Mouse (Mus musculus): ENCODE measurements at regions not wholly inside any gene's neighbourhood (a gene's known extent, or its start where the extent isn't known, plus 50 kb on each side); places are given as distances from the start of the nearest gene placed in this dataset.

- no peak for ATAC-seq (ENCODE audit: low FRiP score, low TSS enrichment)
These were observed 54.0 kb upstream of the Usp47 start for GRCm38 (mm10) chr7:111969198-111969887.

DNA sequence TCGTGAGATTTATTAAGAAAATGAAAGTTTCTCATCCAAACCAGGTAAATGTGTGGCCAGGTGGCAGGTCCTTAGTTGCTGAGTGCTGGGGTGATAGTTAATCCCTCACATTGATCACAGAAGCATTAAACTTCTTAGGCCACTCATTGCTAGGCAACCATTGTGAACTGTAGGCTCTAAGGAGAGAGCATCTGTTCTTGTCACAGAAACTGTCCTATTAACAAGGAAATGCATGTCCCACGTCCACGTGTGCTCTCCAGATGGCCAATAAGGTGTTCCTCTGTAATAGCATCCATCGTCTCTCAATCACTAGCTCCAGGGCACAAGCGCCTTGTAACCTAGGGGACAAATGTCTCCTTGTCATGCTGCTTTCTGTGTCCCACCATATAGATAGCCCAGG, 55.0 kb upstream of the Usp47 start:
- no peak for DNase-seq
- no peak for ATAC-seq (ENCODE audit: low FRiP score, low TSS enrichment)
- no peaks in the 10 kb centered on the region for H3K27me3 ChIP-seq (ENCODE audit: control insufficient read depth, insufficient read depth, low read length)
- H3K4me3 ChIP-seq (replicated peaks; ENCODE audit: low read depth, low read length) = no peak overlapping the region
- H3K4me1 ChIP-seq (ENCODE audit: control insufficient read depth, insufficient read depth, low read length) = no peaks in the 10 kb centered on the region
- H3K36me3 ChIP-seq (ENCODE audit: control insufficient read depth, insufficient read depth, low read length) = no peaks in the 10 kb centered on the region
- H3K9ac ChIP-seq (replicated peaks; ENCODE audit: low read length) = no peak overlapping the region
- no peak overlapping the region for H3K4me2 ChIP-seq (ENCODE audit: low read length)
- no peaks in the 10 kb centered on the region for H3K9me3 ChIP-seq (ENCODE audit: control insufficient read depth, low read length)
- WGBS = 37% methylated on average over 5 of the region's 5 CpGs
- no peak overlapping the region for H3K27ac ChIP-seq (replicated peaks; ENCODE audit: low read depth, low read length)

More at GRCm38 (mm10) chr7:111969198-111969887, 54.0 kb upstream of the Usp47 start:
- 50% methylated on average over 4 of the region's 4 CpGs for WGBS
- Histone ChIP-seq H3K9ac (replicated peaks; ENCODE audit: low read length) (no peak overlapping the region), H3K27me3 (ENCODE audit: control insufficient read depth, insufficient read depth, low read length) (no peaks in the 10 kb centered on the region), H3K4me3 (replicated peaks; ENCODE audit: low read depth, low read length) (no peak overlapping the region), H3K4me2 (ENCODE audit: low read length) (no peak overlapping the region), H3K4me1 (ENCODE audit: control insufficient read depth, insufficient read depth, low read length) (no peaks in the 10 kb centered on the region), H3K36me3 (ENCODE audit: control insufficient read depth, insufficient read depth, low read length) (no peaks in the 10 kb centered on the region), H3K27ac (replicated peaks; ENCODE audit: low read depth, low read length) (no peak overlapping the region), H3K9me3 (ENCODE audit: control insufficient read depth, low read length) (no peaks in the 10 kb centered on the region)
- DNase-seq = peak; percentile 92

- Histone ChIP-seq H3K27ac (replicated peaks; ENCODE audit: low read depth, low read length) (no peak overlapping the region), H3K4me3 (replicated peaks; ENCODE audit: low read depth, low read length) (no peak overlapping the region), H3K9me3 (ENCODE audit: control insufficient read depth, low read length) (no peaks in the 10 kb centered on the region), H3K4me1 (ENCODE audit: control insufficient read depth, insufficient read depth, low read length) (no peaks in the 10 kb centered on the region), H3K36me3 (ENCODE audit: control insufficient read depth, insufficient read depth, low read length) (no peaks in the 10 kb centered on the region), H3K27me3 (ENCODE audit: control insufficient read depth, insufficient read depth, low read length) (no peaks in the 10 kb centered on the region), H3K4me2 (ENCODE audit: low read length) (no peak overlapping the region), H3K9ac (replicated peaks; ENCODE audit: low read length) (no peak overlapping the region)
- ATAC-seq (ENCODE audit: low FRiP score, low TSS enrichment) (no peak), DNase-seq (no peak)
- WGBS = 87% methylated on average over 3 of the region's 3 CpGs
These were observed 56.6 kb upstream of the Usp47 start for GRCm38 (mm10) chr7:111966716-111967115.

- Histone ChIP-seq H3K4me1 (ENCODE audit: control insufficient read depth, insufficient read depth, low read length) (no peaks in the 10 kb centered on the region), H3K36me3 (ENCODE audit: control insufficient read depth, insufficient read depth, low read length) (no peaks in the 10 kb centered on the region), H3K27me3 (ENCODE audit: control insufficient read depth, insufficient read depth, low read length) (no peaks in the 10 kb centered on the region), H3K4me2 (ENCODE audit: low read length) (no peak overlapping the region), H3K4me3 (replicated peaks; ENCODE audit: low read depth, low read length) (no peak overlapping the region), H3K27ac (replicated peaks; ENCODE audit: low read depth, low read length) (no peak overlapping the region), H3K9ac (replicated peaks; ENCODE audit: low read length) (no peak overlapping the region), H3K9me3 (ENCODE audit: control insufficient read depth, low read length) (no peaks in the 10 kb centered on the region)
- no peak for ATAC-seq (ENCODE audit: low FRiP score, low TSS enrichment)
- peak; percentile 28 for DNase-seq
- WGBS = 85% methylated on average over 1 of the region's 1 CpGs
These were observed 59.3 kb upstream of the Usp47 start for GRCm38 (mm10) chr7:111963969-111964368.

DNA sequence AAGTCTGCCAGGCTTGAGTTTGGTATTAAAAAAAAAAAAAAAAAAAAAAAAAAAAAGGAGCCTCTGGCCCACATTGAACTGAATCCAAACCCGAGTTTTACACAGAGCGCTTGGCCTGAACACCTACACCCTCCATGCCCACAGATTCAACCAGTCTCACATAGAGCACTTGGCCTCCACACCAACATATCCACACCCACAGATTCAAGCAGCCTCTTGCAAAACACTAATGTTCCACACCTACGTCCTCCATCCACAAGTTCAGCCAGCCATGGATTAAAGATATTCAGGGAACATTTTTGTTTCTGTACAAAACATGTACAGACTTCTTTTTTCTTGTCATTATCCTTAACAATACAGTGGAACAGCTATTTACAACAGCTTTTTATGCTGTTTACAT, 63.3 kb upstream of the Usp47 start:
- 88% methylated on average over 3 of the region's 3 CpGs for WGBS
- no peaks in the 10 kb centered on the region for H3K27me3 ChIP-seq (ENCODE audit: control insufficient read depth, insufficient read depth, low read length)
- no peak overlapping the region for H3K4me2 ChIP-seq (ENCODE audit: low read length)
- no peaks in the 10 kb centered on the region for H3K36me3 ChIP-seq (ENCODE audit: control insufficient read depth, insufficient read depth, low read length)
- H3K9me3 ChIP-seq (ENCODE audit: control insufficient read depth, low read length) = no peaks in the 10 kb centered on the region
- no peak for DNase-seq
- no peak overlapping the region for H3K27ac ChIP-seq (replicated peaks; ENCODE audit: low read depth, low read length)
- no peak overlapping the region for H3K4me3 ChIP-seq (replicated peaks; ENCODE audit: low read depth, low read length)
- no peak for ATAC-seq (ENCODE audit: low FRiP score, low TSS enrichment)
- no peaks in the 10 kb centered on the region for H3K4me1 ChIP-seq (ENCODE audit: control insufficient read depth, insufficient read depth, low read length)
- no peak overlapping the region for H3K9ac ChIP-seq (replicated peaks; ENCODE audit: low read length)

GRCm38 (mm10) chr7:111956671-111957070, 66.6 kb upstream of the Usp47 start:
- H3K36me3 ChIP-seq (ENCODE audit: control insufficient read depth, insufficient read depth, low read length) = no peaks in the 10 kb centered on the region
- H3K27me3 ChIP-seq (ENCODE audit: control insufficient read depth, insufficient read depth, low read length) = no peaks in the 10 kb centered on the region
- WGBS = 69% methylated on average over 2 of the region's 2 CpGs
- no peak overlapping the region for H3K4me2 ChIP-seq (ENCODE audit: low read length)
- no peak overlapping the region for H3K27ac ChIP-seq (replicated peaks; ENCODE audit: low read depth, low read length)
- H3K4me1 ChIP-seq (ENCODE audit: control insufficient read depth, insufficient read depth, low read length) = no peaks in the 10 kb centered on the region
- H3K9ac ChIP-seq (replicated peaks; ENCODE audit: low read length) = no peak overlapping the region
- ATAC-seq (ENCODE audit: low FRiP score, low TSS enrichment) = no peak
- no peak for DNase-seq
- H3K4me3 ChIP-seq (replicated peaks; ENCODE audit: low read depth, low read length) = no peak overlapping the region
- no peaks in the 10 kb centered on the region for H3K9me3 ChIP-seq (ENCODE audit: control insufficient read depth, low read length)

GRCm38 (mm10) chr7:111939631-111940030, 83.7 kb upstream of the Usp47 start:
- ATAC-seq (ENCODE audit: low FRiP score, low TSS enrichment) = no peak
- 90% methylated on average over 4 of the region's 4 CpGs for WGBS
- H3K9me3 ChIP-seq (ENCODE audit: control insufficient read depth, low read length) = no peaks in the 10 kb centered on the region

DNA sequence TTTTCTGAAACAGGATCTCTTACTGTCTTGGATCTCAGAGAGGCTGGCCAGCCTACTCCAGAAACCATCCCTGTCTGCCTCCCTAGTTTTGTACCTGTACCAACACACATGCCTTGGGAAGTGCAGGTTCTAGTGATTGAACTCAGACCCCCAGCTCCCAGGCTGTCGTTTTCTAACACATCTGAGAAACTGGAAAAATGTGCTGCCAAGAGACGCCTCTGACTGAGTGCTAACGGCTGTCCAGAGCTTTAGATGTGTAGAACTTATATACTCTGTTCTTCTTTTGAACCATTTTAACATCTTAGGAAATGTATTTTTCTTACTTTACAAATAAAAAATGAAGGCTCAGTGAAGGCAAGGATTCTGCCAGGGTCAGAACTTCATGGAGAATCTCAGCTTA, 85.8 kb upstream of the Usp47 start:
- WGBS = 89% methylated on average over 3 of the region's 3 CpGs
- no peak overlapping the region for H3K4me2 ChIP-seq (ENCODE audit: low read length)
- H3K27me3 ChIP-seq (ENCODE audit: control insufficient read depth, insufficient read depth, low read length) = no peaks in the 10 kb centered on the region

More at GRCm38 (mm10) chr7:111939631-111940030, 83.7 kb upstream of the Usp47 start:
- no peaks in the 10 kb centered on the region for H3K27me3 ChIP-seq (ENCODE audit: control insufficient read depth, insufficient read depth, low read length)
- no peak overlapping the region for H3K27ac ChIP-seq (replicated peaks; ENCODE audit: low read depth, low read length)
- H3K4me1 ChIP-seq (ENCODE audit: control insufficient read depth, insufficient read depth, low read length) = no peaks in the 10 kb centered on the region
- H3K9ac ChIP-seq (replicated peaks; ENCODE audit: low read length) = no peak overlapping the region
- H3K36me3 ChIP-seq (ENCODE audit: control insufficient read depth, insufficient read depth, low read length) = no peaks in the 10 kb centered on the region
- no peak overlapping the region for H3K4me2 ChIP-seq (ENCODE audit: low read length)
- DNase-seq = no peak
- no peak overlapping the region for H3K4me3 ChIP-seq (replicated peaks; ENCODE audit: low read depth, low read length)

DNA sequence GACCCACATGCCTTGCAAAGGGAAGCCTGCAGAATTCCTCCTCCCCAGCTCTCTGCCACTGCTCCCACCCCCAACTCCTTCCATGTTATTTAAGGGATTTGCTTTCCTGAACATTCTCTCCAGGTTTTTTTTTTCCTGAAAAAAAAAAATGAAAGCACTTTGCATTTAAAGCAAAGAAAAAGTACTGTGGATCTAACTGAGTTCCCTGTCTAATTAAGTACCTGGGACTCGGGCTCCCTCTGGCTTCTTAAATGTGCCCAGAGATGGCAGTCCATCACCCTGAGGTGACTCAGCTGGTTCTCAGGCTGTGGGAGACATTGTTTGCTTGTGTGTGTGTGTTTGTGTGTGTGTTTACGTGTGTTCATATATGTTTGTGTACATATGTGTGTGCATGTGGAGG, 86.2 kb upstream of the Usp47 start:
- Histone ChIP-seq H3K4me1 (ENCODE audit: control insufficient read depth, insufficient read depth, low read length) (no peaks in the 10 kb centered on the region), H3K9me3 (ENCODE audit: control insufficient read depth, low read length) (no peaks in the 10 kb centered on the region), H3K9ac (replicated peaks; ENCODE audit: low read length) (no peak overlapping the region), H3K27me3 (ENCODE audit: control insufficient read depth, insufficient read depth, low read length) (no peaks in the 10 kb centered on the region), H3K27ac (replicated peaks; ENCODE audit: low read depth, low read length) (no peak overlapping the region), H3K4me2 (ENCODE audit: low read length) (no peak overlapping the region), H3K4me3 (replicated peaks; ENCODE audit: low read depth, low read length) (no peak overlapping the region), H3K36me3 (ENCODE audit: control insufficient read depth, insufficient read depth, low read length) (no peaks in the 10 kb centered on the region)
- DNase-seq (no peak), ATAC-seq (ENCODE audit: low FRiP score, low TSS enrichment) (no peak)
- WGBS = 84% methylated on average over 2 of the region's 2 CpGs

More for the DNA sequence above, 85.8 kb upstream of the Usp47 start:
- Histone ChIP-seq H3K9me3 (ENCODE audit: control insufficient read depth, low read length) (no peaks in the 10 kb centered on the region), H3K4me3 (replicated peaks; ENCODE audit: low read depth, low read length) (no peak overlapping the region), H3K9ac (replicated peaks; ENCODE audit: low read length) (no peak overlapping the region), H3K4me1 (ENCODE audit: control insufficient read depth, insufficient read depth, low read length) (no peaks in the 10 kb centered on the region), H3K27ac (replicated peaks; ENCODE audit: low read depth, low read length) (no peak overlapping the region), H3K36me3 (ENCODE audit: control insufficient read depth, insufficient read depth, low read length) (no peaks in the 10 kb centered on the region)
- no peak for ATAC-seq (ENCODE audit: low FRiP score, low TSS enrichment)
- no peak for DNase-seq

Data from midbrain, embryonic 14.5 days (tissue).